In genomic region chr13:70348456-70348855, GRCm38 (mm10) we compare ENCODE assay signal across 17 mouse cellular contexts.
"Had no signal": no experiment of that assay in that cellular context is flagged by ENCODE, and none has a peak within 500 bp of the region (broad histone marks: within the 10 kb centered on the region; RNA-seq: fewer than 3 reads in every experiment).

No protein-coding gene starts in this region.

- DNase-seq: lung, adult 18-20 months; retina, postnatal 1 day; right cerebral cortex, adult 18-20 months; right cerebral cortex, postnatal 25 days; right cerebral cortex, postnatal 4 days; spleen, adult 18-20 months; thymus, adult 18-20 months; thymus, postnatal 14 days; thymus, postnatal 36 days had no signal

- H3K4me1 ChIP-seq: liver, embryonic 12.5 days; neural tube, embryonic 15.5 days had no signal

- H3K9me3 ChIP-seq: midbrain, embryonic 10.5 days; midbrain, embryonic 12.5 days; midbrain, embryonic 15.5 days; neural tube, embryonic 13.5 days; neural tube, embryonic 15.5 days had no signal

- H3K27me3 ChIP-seq: liver, embryonic 12.5 days; midbrain, embryonic 15.5 days; neural tube, embryonic 13.5 days; neural tube, embryonic 15.5 days had no signal

- ATAC-seq: liver, embryonic 12.5 days; midbrain, embryonic 15.5 days had no signal

- H3K36me3 ChIP-seq: liver, embryonic 12.5 days; midbrain, embryonic 10.5 days; midbrain, embryonic 12.5 days; midbrain, embryonic 15.5 days; neural tube, embryonic 13.5 days; neural tube, embryonic 15.5 days had no signal

- H3K9ac ChIP-seq: liver, embryonic 12.5 days; liver, embryonic 14.5 days; midbrain, embryonic 12.5 days; midbrain, embryonic 15.5 days; neural tube, embryonic 13.5 days; neural tube, embryonic 15.5 days had no signal

- H3K27ac ChIP-seq: liver, embryonic 12.5 days; liver, embryonic 14.5 days; midbrain, embryonic 10.5 days; midbrain, embryonic 12.5 days; midbrain, embryonic 15.5 days; neural tube, embryonic 13.5 days; neural tube, embryonic 15.5 days had no signal

- H3K4me3 ChIP-seq: liver, embryonic 12.5 days; midbrain, embryonic 10.5 days; midbrain, embryonic 12.5 days; midbrain, embryonic 15.5 days; myocyte; neural tube, embryonic 13.5 days; neural tube, embryonic 15.5 days had no signal

- H3K4me2 ChIP-seq: liver, embryonic 12.5 days; midbrain, embryonic 12.5 days; midbrain, embryonic 15.5 days; neural tube, embryonic 13.5 days; neural tube, embryonic 15.5 days had no signal
